Mouse (Mus musculus) right cerebral cortex, adult 2 months (tissue): ENCODE data around the gene Casd1.
"Not testable (repeated sequence)": the region's sequence is repeated elsewhere in the genome, so short reads cannot be mapped to it uniquely, and the experiment has no call there.

ENCODE experiments used
- DNase-seq, 2 experiments: peaks; one replicate each; pipeline ENCODE4 v3.0.0; 2021 to 2022; ENCODE audit warnings: low spot score in 2 of 2

Casd1 gene

GRCm38 (mm10) chr6:4612431-4612830, 11.8 kb downstream of the Casd1 start:
- DNase-seq = no peak

- no peak for DNase-seq
Measured at GRCm38 (mm10) chr6:4617911-4618310, 17.3 kb downstream of the Casd1 start.

- no peak for DNase-seq
Measured at GRCm38 (mm10) chr6:4631464-4631863, 30.8 kb downstream of the Casd1 start.

GRCm38 (mm10) chr6:4633189-4633588, 32.5 kb downstream of the Casd1 start:
- no peak for DNase-seq

GRCm38 (mm10) chr6:4634804-4635203, 34.2 kb downstream of the Casd1 start:
- DNase-seq = no peak

GRCm38 (mm10) chr6:4642068-4642467, 41.4 kb downstream of the Casd1 start:
- no peak for DNase-seq

GRCm38 (mm10) chr6:4647351-4647750, 46.7 kb downstream of the Casd1 start:
- DNase-seq = no peak

- DNase-seq = no peak
Measured at GRCm38 (mm10) chr6:4652596-4653134, 52.0 kb downstream of the Casd1 start.

GRCm38 (mm10) chr6:4653741-4654140, 53.1 kb downstream of the Casd1 start:
- DNase-seq = not testable (repeated sequence)

- DNase-seq = no peak
Measured at GRCm38 (mm10) chr6:4655466-4655865, 54.8 kb downstream of the Casd1 start.

GRCm38 (mm10) chr6:4655924-4656323, 55.3 kb downstream of the Casd1 start:
- no peak for DNase-seq

- no peak for DNase-seq
Measured at GRCm38 (mm10) chr6:4658861-4659260, 58.2 kb downstream of the Casd1 start.

GRCm38 (mm10) chr6:4663516-4663915, 62.9 kb downstream of the Casd1 start:
- no peak for DNase-seq

GRCm38 (mm10) chr6:4664313-4664712, 63.7 kb downstream of the Casd1 start:
- DNase-seq = no peak

- DNase-seq = no peak
Measured at GRCm38 (mm10) chr6:4665154-4665553, 64.5 kb downstream of the Casd1 start.

GRCm38 (mm10) chr6:4677356-4677761, 76.7 kb downstream of the Casd1 start:
- no peak for DNase-seq

- DNase-seq = no peak
Measured at GRCm38 (mm10) chr6:4679981-4680380, 79.3 kb downstream of the Casd1 start.

- DNase-seq = no peak
Measured at GRCm38 (mm10) chr6:4680576-4680975, 79.9 kb downstream of the Casd1 start.

- no peak for DNase-seq
Measured at GRCm38 (mm10) chr6:4684706-4685340, 84.2 kb downstream of the Casd1 start.

- DNase-seq = no peak
Measured at GRCm38 (mm10) chr6:4690438-4690837, 89.8 kb downstream of the Casd1 start.
